Mouse (Mus musculus) cerebellum, adult 18-20 months (tissue): ENCODE measurements at regions not wholly inside any gene's neighbourhood (a gene's known extent, or its start where the extent isn't known, plus 50 kb on each side); places are given as distances from the start of the nearest gene placed in this dataset.

Source experiments
- DNase-seq, 2 experiments: peaks; one replicate each; pipeline ENCODE4 v3.0.0; 2021

DNA sequence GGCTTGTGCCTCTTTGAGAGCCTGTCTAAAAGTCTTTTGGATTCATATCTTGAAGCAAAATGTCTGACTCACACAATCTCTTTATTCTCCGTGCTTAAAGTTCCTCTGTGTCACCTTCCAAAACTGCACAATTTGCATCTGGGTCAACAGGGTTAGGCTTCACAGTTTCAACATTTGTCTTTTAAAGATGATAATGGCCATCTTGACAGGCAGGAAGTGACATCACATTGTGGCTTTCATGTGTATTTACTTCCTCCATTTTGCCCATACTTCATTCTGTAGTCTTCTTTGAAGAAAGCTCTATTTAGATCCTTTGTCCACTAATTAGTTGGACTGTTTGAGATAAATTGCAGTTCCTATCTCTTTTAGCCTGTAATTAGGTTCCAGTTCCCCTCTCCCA lies 135.1 kb downstream of the Ndufa10 start:
- DNase-seq = no peak

DNA sequence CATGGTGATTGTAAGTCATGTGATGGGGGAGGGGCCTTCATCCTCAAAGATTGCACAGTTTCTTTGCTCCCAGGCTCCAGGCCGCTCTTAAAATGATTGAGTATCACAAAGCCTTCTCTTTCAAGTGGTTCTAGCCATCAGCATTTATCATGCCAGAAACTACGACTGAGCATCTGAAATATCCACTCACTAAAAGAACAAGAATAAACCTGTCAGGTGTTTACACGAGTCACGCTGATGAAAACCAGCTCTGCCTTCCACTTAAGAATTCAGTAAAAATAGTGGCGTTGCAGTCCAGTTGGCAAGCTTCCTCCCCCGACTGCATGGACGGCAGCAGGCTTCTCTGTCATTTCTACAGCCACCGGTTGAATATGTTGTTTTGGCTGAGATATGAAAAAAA lies 136.2 kb downstream of the Ndufa10 start:
- no peak for DNase-seq

DNA sequence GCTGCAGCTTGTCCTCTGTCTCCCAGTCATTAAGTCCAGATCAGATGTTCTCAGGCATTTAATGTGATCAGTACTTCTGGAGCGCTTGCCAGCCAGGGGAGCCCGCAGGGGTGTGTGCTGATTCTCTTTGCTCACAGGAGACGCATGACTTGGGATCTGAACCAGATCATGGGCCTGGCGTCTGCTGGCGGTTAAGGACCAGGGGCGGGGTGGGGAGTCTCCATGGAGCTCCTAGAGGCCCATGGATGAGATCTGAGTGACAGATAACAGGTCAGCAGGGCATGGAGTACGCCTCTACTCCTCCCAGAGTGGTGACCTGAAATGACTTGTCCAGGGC lies 136.7 kb upstream of the Hdac4 start:
- no peak for DNase-seq

DNA sequence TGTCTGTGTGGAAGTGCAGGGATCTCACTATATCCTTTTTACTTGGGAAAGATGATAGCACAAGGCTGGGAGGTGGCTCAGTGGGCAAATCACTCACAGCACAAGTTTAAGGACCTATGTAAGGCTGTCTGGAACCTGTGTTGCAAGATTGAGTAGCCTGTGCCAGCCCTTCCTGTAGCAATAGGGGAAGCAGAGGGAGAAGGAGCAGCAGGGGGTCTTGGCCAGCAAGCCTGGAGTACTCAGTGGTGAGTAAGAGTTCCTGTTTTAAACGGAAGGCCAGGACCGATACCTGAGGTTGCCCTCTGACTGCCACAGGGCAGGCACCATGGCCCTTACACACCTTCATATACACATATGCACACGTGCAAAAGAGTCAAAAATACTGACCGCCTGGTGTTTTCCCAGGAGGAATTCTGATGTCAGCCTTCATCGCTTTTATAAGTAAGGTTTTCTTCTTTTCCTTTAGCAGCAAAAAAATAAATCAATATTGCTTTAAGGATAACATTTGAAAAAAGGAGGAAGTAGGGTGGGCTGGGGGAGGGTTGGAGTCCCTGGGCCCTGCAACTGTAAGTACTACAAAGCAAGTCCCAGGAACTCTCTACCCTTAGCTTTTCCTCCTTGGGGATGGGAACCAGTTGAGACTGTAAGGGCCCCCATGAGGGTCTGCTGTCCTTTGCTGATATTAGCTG lies 136.2 kb upstream of the Hdac4 start:
- DNase-seq = no peak

DNA sequence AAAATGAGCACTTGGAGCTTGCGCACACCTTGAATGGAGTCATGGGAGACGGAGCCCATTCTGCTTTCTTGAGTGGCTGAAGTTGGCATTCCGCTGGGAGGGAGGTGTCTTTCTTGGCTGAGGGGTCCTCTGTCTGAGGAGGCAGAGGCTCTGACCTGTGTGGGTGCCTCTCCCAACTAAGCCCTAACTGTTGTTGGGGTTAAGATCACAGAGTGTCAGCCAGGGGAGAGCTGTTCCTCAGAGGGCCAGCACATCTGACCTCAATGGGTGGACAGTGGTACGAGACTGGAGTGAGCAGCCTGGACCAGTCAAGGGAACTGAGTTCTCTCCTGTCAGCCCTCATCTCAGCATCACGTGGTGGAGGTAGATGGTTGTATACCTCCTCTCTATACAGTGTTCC lies 134.7 kb upstream of the Hdac4 start:
- no peak for DNase-seq

DNA sequence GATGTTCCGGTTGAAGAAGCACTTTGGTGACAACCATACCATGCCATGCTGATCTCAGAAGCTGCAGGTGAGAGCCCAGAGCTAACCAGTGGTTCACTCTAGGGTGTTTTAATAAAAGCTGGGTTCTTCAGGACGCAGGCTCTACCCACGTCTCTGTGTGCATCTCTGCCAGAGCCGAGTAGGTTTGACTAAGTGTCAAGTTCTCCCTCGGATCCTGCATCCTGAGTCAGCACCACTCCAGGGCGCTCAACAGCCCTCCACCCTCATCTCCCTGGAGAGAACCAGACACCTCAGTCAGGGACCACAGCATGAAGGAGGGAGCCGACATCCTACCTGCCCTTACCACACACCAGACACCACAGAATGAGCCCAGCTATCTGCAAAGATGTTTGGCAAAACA lies 134.0 kb upstream of the Hdac4 start:
- DNase-seq = no peak

DNA sequence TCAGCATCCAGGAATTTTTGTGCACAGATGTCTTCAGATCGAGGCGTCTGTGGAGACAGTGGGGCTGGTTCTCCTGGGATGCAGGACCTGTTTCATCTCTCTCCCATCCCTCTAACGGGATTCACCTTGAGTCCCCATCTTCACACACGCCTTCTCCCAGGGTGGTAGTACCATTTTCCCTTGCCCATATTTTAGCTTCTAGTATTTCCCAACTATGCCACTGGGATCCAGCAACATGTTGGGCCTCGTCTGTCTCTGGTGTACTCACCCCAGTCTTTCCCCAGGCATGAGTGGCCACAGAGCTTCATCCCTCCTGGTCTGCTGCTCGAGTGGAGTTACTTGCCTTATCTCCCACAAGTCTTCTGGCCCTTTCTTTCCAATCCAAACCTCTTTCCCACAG lies 131.6 kb upstream of the Hdac4 start:
- no peak for DNase-seq

DNA sequence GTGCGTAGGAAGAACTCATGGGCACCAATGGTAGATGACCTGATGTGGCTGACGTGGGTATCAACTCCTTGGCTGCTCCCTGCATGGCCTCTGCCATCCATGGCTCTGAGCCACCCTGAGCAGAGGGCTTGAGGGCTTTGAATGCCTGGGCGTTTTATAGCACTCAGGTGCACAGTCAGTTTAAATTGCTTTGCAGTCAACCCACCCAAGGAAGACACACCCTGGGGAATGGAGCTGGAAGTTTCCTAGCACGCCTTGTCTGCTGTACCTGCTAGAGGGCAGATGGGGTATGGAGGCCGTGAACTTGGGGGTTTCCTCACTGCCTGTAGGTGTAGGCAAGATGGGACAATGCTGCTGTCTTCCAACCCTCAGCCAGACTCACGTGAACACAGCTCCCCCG lies 129.8 kb upstream of the Hdac4 start:
- DNase-seq = no peak

DNA sequence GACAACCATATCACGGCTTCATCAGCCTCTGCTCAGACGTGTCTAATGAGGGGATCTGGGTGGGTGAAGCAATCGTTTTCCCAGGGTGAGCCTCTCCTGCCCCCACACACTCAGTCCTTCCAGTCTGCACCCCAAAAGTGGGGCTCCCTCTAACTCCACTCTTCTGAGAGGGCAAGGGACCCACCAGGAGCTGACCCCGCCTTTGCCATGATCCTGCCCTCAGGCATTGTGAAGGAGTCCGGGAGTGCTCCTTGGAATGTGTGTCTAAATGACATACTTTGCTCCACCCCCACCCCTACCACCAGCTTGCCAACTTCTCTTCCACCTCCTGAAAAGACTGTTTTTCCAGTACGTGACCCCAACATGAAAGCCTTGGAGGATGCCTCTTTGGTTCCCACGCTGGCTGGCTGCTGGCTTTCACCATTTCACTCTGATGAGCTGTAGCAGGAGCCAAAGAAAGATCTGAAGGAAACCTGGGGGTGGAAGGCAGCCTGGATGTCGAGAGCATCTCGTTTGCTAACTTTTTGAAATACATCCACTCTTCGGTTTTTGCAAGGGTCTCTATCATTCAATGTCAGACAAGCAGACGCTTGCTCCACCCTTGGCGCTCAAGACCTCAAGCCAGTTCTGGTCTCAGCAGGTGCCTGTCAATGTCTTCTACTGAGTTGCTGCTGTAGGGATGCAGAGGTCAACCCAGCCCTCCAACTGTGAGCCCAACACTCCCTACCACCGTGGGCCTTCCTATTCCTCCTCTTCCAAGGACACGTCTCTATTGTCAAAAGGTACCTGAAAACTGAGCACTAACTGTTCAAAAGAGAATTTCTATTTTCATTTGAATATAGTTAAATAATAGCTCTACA lies 128.8 kb upstream of the Hdac4 start:
- DNase-seq = no peak

DNA sequence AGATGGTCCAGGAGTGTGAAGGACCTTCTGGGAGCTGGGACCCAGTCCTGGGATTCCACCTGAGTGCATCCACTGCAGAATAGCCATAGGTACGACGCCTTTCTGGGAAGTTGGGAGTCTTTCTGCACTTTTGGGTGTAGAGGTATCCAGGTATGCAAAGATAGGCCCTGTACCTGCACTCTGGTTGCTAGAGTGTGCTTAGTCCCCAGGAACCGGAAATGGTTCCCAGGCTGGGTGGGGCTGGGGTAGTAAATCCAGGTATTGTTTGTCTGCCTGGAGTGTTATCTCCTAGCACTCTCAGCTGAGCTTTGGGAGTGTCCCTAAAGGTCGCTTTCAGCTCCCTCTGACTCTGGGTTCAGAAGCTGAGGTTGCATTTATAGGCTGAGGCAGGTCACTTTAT lies 121.6 kb upstream of the Hdac4 start:
- DNase-seq = no peak

DNA sequence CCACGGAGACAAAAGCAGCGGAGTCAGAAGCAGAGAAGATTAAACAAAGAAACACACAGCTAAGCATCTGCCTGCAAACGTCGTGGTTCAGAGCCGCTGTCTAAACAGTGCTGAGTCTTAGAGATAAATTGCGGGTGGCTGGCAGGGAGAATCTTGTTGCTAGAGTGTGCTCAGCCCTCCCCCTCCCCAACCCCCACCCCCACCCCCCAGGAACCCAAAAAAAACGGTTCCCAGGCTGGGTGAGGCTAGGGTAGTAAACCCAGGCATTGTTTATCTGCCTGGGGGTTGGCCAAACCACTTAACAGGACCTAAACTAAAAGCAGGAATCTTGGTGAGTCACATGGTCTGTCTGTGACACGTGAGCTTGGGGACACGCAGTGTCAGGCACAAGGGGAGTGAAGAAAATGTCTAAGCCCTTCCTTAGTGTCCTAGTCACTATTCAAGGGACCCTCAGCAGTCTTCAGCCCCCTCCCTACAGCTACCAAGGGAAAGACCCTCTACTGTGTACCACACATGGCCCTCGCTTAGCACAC lies 120.8 kb upstream of the Hdac4 start:
- DNase-seq = no peak

DNA sequence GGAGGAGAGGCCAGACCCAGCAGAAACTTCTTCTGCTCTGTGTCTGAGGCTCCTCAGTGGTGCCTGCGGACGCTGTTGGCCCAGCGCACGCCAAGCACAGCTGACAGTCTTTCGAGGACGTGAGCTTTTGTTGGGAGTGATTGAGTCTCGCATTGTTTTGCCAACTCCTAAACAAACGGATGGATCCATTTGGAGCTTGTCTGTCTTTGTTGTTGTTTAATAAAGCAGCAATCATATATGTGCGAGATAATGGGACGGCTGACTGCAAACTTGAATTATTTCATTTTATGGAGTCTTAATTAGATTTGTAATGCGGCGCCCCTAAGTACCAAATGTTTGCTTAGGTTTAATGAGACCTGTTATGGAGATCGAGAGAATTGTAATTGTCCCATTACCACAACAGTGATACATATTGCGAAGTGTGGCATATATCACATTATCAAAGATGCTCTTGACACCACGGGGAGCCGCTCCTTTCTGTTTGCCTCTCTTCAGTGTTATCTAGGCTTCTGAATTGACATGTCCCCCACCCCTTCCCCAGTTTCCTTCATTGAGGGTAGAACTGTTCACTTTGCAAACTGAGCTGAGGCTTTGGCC lies 117.6 kb upstream of the Hdac4 start:
- no peak for DNase-seq

DNA sequence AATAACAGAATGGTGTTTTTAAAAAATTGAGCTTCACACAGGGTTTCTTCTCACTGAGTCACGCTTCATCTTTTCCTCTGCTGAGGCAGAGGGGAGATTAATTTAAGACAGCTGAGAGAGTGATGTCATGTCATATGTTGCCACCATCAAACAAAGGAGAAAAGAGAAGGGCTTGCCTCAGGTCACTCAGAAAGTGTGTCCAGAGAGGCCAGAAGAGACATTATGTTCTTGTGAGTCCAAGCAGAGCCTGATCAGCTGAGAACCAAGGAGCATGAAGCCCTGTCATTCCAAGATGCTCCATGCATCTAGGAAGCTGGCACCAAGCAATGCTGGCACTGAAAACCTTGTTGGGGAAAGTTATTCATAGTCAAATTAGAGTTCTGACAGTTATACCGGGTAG lies 114.4 kb upstream of the Hdac4 start:
- DNase-seq = no peak

DNA sequence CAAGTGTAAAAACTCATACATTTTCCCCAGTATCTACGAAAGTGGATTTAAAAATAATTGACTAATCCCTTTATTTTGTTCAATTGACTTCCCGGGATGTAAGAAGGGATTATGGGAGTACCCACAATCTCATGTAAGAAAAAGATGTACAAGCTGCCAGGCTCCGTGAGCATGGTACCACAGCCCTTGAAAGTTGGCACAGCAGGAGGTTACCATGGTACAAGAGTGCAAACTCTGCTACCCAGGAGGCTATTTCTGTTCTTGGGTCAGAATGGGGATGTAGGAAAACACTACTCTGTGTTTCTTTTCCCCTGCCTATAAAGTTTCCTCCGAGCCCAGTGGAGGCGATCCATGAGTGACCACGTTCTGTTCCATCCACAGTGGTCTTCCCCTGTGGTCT lies 113.9 kb upstream of the Hdac4 start:
- no peak for DNase-seq

DNA sequence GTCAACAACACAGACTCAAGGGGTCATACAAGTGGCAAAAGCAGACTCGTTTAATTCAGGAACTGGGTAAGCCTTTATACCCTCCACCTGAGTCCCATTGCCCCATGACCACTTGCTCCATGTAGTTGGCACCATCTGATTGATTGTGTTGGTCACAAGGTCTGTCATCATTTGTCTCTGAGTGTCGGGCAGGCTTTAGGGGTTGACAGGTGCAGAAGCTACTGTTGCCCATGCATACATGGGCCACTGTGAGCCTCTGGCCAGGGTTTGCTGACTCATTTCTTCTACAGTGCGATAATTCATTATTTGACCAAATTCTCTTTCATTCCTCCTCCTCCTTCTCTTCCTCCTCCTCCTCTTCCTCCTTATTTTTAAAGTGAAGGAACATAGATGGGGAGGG lies 113.0 kb upstream of the Hdac4 start:
- no peak for DNase-seq

DNA sequence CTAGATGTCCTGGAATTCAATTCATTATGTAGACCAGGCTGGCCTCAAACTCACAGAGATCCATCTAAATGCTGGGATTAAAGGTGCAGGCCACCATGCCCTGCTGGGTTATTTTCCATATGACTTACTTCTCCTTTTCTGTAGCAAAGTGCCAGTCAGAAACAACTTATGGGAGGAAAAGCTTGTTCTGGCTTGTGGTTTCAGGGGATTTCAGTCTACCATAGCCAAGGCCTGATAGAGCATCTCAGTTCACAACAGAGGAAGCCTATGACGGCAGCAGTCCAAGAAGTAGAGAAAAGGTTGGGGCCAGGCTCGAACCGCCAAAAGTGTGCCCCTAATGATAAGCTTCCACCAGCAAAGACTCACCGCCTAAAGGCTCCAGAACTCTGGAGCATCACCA lies 110.5 kb upstream of the Hdac4 start:
- no peak for DNase-seq

DNA sequence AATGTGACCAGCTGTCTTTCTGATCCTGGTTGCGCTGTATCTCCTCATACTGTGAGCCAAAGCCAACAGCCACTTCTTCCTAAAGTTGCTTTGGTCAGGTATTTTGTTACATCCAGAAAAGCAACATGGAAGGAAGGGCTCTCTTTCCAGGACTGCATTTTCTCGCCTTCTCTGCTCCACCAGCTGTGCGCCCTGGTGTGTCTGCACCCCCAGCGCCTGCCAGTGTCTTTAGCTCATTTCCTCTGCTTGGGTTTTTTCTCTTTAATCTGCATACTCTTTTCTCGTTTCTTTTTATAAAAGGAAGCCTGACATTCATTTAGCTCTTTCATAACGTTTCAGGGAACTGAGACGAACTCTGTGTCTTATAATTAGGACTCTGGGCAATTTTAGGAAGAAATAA lies 103.5 kb upstream of the Hdac4 start:
- no peak for DNase-seq

DNA sequence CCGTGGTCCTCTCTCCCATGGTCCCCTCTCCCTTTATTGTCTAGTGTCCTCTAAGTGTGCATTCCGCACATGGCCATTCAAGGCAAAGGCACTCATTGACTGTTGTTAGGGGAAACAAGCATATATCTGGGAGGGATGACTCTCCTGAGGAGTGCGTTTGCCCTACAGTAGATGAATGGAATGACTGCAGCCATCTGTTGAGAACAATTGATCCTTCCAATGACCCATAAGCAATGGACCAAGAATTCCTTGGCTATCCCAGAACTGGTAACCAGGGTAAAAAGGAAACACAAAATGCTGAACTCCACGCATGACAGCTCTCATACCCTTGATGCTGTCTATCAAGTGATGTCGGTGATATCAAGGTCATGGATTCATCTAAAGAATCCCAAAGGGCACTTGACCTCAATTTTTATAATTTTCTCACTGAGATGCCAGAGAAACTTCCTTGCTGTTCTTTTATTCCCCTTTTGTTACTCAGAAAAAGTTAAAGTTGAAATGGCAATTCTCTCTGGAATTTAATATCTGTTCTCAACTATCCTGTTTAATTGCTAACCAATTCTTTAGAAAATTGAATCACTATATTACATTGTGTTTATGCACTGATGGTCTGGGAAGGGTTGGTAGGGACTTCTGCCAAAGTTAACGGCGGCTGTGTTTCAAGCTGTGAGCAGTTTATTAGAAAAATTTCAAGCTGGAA lies 97.3 kb upstream of the Hdac4 start:
- no peak for DNase-seq

DNA sequence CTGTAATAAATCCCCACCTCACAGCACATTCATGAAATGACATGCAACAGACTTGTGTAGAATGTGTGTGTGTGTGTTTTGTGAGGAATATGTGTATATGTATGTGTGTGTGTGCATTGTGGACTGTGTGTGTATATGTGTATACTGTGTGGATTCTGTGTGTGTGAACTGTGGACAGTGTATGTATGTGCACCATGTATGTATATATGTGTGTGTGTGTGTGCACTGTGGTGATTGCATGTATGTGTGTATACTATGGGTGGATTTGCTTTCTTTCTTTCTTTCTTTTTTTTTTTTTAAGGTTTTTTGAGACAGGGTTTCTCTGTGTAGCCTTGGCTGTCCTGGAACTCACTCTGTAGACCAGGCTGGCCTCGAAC lies 91.5 kb upstream of the Hdac4 start:
- DNase-seq = no peak

DNA sequence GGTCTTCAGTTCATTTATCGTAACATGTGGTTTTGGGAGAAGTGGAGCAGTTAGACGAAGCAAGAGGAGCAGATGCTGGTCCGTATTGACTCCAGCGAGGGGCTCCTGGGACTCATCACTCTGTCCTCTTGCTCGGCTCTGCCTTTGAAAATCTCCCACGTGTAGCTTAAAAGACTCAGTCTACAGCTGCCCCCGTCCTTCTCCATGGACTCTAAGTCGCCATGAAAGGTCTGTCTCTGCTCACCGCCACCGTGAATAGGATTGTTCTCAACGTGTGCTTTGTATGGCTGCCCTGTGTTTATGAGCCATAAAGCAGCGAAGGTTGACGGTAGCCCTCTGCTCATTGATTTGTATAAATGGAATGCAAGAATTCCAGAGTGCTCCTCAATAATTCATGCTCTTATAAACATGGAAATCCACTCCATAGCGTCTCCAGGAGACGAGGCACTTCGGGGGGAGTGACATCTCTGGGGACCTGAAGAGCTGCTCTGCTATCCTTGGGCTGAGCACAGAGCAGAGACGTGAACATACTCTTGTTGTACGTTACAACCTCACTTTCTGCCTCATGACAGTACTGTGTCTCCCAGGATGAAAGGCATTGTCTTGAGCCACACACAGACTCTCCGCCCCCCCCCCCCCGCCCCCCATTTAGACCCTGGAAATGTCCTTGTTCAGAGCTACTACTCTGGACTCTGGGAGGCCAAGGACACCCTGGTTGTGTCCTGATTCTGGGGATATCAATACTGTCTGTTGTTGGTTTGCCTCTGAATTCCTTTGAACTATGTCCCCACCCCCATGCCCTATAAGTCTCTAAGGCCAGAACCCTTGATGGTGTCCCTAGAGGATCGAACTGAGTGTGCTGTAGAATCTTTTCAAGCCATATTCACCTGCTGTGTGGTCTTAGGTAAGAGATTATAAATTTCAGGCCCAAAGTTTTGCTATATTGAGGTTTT lies 90.8 kb upstream of the Hdac4 start:
- no peak for DNase-seq

DNA sequence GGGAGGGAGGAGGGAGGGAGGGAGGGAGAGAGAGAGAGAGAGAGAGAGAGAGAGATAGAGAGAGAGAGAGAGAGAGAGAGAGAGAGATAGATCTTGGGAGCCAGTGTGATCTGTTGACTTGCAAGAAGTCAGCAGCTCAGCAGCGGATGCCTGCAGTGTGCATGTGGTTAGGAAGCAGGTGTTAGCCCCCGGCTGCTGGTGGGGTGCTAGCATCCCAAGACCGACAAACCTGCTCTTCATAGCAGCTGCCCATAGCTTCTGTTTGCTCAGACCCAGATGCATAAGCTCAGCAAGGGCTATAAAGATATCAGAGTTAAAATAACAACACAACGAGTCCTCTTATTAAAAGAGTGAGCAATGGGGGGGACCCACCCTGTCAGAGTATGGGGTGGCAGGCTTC lies 88.7 kb upstream of the Hdac4 start:
- DNase-seq = no peak

DNA sequence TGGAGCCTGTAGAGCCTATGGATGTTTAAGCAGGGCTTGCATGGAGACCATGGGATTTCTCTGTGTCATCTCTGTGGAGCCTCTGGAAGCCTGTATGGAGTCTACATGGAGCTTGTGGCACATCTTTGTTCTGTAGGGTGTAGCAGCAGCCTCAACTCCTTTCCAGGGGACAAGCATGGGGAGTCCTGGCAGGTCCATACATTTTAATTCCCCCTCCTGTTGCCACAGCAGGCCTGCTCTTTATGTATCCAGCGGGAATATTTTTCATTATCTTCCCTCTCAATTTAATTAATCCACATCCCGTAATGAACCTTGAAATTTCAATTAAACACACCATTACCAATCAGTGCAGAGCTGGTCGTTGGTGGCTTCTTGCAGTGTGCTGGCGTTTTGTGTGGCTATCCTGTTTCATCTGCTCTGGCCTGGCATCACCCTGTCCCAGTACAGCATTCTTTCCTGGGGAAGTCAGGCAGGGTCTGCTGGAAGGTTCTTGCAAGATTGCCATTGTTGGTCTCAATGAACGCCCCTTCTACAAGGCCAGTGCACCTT lies 81.8 kb upstream of the Hdac4 start:
- DNase-seq = no peak
